Mouse (Mus musculus) monocyte, adult 2 months (primary cell): ENCODE measurements around the gene Mrpl36.
A peak's percentile ranks its signal among the peaks of the same experiment; 100 is the strongest.

ENCODE experiments used
- DNase-seq, 2 experiments: peaks; one replicate each; pipeline ENCODE4 v3.0.0; 2022; ENCODE audit warnings: low spot score in 2 of 2, low read depth in 1 of 2

The Mrpl36 gene

DNA sequence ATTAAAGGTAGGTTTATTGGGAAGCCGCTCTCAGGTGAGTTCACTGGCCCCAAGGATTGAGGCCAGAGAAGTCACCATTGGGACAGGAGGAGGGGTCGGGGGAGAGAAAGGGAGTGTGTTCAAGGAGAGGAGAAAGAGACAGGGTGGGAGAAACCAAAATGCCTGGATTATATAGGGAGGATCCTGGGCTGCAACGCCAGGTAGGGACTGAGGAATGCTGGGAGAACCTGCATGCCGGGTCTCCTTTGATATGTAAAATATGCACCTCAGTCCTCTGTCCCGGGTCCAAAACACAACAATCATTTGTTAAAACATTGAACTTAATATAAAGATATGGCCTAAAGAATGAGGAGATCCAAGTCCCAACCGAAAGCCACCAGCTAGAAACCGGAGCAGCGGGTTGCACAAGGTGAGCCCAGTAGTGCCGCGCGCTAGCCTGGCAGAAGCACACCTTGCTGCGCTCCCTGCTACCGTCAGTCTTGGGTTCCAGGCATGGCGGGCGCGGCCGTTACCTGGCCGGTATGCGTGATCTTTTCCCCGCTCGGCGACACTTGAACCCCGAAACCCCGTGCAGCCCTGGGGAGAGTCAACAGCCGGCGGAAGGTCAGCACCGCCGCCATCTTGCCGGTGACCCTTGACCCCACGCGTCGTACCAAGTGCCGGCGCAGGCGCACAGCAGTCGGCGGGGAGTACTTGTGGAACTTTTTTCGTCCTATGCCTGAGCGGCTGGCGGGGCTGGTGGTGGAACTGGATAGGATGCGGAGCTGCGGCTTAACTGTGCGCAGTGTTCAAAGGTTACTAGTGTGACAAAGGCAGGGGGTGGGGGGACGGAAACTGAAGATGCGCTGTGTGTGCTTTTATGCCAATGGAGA, at the start of gene Mrpl36, which contains the start of gene Ndufs6:
Gene Mrpl36, plus strand, starts transcription at position 687 of the 872 bp plus-strand sequence.
Gene Ndufs6, minus strand, starts transcription at position 716 of the 872 bp plus-strand sequence.
- peak; percentile 71 to 86 for DNase-seq

DNA sequence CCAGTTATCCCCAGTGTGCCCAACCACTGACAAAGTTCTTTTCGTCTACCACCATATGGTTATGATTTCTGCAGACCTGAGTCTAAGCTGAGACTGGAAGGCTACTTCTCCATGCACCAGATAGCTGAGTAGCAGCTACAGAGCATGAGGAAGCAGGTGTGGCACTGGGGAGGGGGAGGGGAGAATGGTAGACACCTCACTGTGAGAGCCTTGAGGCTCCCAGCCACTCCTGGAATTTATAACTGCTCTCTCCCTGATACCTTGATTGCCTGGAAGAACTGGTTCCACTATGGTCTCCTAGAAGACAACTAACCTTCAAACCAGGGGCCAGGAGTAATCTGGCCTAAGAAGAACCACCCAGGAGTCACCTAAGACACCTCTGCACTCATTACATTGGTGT, 49.1 kb upstream of the Mrpl36 start:
- no peak for DNase-seq

GRCm38 (mm10) chr13:73282407-73282806, 45.9 kb upstream of the Mrpl36 start:
- DNase-seq = no peak

DNA sequence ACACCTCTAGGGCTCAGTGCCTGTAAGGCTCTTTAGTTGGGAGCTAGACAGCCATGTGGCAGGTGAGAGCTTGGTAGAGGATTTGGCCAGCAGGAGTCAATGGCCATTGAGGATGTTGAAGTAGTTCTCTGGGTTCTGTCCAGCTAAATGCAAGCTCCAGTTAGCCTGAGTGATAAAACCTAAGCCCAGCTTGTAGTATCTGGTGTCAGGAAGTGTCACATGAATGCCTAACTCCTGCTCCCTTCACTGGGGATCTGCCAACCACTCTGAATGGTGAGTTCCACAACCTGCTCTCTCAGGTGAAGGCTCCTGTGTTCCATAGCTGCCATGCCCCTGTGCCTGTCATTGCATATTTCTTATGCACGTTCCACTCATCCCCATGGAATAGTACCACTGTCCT, 44.8 kb upstream of the Mrpl36 start:
- no peak for DNase-seq

DNA sequence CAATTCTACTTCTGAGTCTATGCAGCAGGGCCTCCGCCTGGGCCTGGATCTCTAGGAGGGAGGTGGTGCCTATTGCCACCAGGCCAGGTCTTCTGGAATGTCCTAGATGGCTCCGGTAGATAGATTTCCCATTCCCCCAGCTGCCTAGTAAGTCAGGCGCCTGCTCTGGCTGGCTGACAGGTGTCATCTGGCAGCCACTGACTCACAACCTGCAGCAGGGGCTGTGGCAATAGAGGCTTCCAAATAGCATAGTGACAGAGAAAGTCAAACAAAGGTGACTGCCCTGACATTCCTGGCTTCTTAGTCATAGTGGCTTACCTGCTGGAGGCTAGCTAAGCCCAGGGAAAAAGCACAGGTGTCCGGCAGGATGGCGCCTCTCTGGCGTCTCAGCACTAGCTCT, 38.1 kb upstream of the Mrpl36 start:
- no peak for DNase-seq

DNA sequence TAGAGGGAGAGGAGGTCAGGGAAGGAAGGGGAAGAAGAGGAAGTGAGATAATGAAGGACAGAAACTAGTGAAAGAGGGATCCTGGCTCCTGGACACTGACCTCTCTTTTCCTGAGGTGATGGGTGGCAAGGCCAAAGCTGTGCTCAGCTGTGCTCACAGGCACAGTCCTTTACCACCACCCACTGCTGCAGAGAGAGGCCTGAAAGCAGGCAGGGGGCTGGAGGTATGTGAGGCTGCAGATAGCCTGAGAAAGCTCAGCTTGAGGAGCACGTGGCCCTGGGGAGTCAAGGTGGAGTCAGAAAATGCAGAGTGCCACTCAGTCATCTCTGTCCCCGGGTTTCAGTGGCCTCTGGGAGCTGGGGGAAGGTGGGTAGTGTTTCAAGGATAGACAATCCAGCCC, 37.2 kb upstream of the Mrpl36 start:
- no peak for DNase-seq

DNA sequence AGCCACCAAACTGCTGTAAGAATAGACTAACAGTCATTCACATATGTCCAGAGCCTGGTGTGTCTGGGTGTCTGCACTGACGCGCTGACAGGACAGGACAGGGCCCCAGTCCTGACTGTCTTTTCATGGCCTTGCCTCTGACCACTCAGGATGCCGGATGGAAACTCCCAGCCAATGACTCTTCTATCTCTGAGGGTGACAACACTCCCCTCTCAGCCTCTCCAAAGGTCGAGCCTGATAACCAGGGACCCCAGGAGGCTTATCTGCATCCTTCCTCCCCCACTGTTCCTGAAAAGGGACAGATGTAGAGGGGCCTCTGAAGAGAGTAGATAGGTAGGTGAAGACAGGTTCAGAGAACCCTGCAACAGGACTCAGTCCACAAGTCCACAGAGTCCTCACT, 29.6 kb upstream of the Mrpl36 start:
- no peak for DNase-seq

DNA sequence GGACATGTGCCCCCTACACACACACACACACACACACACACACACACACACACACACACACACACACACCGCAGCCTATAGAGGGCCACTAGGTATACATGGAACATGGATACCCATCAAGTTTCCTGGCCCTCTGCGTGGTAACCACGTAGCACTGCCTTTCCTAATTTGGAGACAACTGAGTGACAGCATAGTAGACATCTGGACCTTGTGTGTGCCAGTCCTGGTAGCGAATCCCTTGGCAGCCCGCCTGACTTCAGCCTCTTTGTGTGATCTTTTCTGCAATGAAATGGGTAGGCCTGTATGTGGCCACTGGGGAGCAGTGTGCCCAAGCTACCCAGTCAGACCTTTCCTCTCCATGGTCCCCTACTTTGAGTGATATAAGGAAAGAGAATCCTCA, 29.0 kb upstream of the Mrpl36 start:
- DNase-seq = no peak

- DNase-seq = no peak
These were observed 23.6 kb upstream of the Mrpl36 start for GRCm38 (mm10) chr13:73304729-73305128.

DNA sequence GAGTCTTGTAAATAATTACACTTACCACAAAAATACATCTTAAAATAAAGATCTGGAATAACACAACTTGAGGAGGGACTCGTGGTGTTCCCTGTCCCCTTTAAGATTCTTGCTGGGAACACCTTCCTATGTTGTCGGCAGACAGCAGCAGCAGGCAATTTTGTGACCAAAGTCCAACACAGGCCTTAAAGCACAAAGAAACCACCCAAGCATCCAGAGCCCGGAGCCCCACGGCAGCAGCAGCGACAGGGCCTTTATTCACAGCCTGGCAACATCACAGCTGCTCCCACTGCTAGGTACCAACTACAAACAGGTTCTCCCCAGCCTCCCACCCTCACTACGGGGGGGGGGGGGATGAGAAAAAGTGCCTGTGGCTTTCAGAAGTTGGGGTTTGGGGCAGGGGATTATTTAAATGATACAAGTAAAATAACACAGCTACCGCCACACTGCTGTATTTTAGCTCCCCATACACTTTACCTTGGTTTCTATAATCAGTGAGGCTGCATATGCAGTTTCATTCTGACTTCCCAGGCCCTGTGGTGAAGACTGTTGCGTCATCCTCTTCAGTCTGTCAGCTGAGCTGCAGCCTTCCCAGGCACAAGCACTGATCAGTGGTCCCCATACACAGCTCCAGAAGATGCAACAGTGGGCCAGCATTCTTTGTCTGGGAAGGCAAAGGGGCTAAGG, 22.8 kb upstream of the Mrpl36 start:
- no peak for DNase-seq

GRCm38 (mm10) chr13:73306085-73306410, 22.3 kb upstream of the Mrpl36 start:
- DNase-seq = no peak

DNA sequence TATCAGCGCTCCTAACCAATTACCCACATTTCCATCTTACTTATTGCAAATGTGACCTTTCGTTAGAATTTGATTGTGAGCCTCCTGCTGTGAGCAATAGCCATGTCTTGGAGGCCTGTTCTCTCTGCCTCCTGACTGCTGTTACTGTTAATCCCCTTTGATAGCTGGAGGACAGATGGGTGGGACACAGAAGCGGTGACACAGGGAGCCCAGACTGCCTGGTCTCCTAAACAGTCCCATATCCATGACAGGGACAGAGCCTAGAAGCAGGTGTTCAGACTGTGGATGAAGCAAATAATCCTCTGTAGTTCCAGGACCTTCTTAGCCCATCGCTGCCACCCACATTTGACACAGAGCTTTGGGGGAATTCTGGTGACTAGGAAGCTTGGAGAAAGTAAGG, 21.9 kb upstream of the Mrpl36 start:
- DNase-seq = no peak

DNA sequence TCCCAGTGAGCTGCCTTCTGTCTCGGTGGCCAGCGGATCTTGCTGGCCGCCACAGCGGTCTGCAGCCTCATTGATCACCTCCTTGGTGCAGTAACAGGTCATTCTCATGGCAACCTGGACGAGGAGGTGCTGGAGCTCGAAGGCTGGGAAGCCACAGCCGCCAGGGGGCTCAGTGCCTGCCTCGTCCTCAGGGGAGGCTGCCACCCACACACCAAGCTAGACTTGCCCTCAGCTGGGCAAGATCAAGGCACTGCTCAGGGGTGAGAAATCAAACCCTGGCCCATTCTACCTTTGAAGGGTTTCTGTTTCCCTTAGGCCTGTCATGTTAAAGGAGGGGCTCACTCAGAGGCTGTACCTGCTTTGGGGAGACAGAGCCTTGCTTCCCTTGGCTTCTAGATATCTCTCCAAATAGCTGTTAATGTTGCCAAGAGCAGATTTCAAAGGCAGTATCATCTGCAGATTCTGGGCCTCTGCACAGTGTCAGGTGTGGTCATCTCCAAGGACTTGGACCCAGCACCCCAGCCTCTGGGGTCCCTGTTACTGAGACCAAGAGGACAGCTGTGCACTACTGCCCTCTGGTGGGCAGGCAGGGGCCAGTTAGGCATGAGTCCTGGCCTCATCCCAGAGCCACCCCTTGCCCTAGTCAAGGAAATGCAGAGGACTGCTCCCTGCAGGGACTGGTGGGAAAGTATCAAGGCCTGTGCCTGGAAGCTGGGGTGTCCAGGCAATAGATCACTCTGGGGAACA, 18.0 kb upstream of the Mrpl36 start:
- DNase-seq = no peak

DNA sequence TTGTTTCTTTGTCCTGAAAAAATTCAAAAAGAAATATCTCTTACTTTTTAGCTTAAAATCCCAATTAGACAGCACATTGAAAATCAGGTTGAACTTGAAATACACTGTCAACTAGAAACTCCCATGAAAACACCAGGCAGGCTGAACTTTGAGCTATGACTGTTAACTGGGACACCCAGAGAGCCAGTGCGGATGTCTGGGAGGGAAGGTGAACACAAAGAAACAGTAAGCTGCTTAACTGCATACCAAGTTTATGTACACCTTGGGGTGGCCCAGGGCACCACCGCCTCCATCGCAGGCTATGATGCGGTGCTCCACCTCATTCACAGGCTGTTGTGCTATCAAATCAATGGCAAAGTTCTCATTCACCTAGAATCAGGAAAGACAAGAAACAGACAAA, 8.3 kb upstream of the Mrpl36 start:
- no peak for DNase-seq

DNA sequence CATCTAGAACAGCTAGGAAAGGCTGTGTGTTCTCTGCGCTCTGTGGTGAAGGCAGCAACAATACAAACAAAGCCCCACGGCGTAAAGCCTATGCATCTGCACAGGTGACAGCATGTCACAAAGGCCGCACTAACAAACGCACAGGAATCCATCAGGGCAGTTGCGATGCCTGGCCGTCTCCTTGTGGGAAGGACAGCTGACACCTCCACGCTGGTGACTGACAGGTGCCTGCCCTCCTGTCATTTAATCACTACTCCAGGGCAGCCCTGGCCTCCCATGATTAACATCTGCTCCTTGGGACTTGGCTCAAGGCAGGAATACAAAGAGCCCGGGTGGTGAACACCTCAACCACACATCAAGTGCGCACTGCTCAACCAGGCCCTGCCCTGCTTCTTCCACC, 5.7 kb upstream of the Mrpl36 start:
- no peak for DNase-seq

- no peak for DNase-seq
These were observed 4.9 kb upstream of the Mrpl36 start for GRCm38 (mm10) chr13:73323406-73323805.

DNA sequence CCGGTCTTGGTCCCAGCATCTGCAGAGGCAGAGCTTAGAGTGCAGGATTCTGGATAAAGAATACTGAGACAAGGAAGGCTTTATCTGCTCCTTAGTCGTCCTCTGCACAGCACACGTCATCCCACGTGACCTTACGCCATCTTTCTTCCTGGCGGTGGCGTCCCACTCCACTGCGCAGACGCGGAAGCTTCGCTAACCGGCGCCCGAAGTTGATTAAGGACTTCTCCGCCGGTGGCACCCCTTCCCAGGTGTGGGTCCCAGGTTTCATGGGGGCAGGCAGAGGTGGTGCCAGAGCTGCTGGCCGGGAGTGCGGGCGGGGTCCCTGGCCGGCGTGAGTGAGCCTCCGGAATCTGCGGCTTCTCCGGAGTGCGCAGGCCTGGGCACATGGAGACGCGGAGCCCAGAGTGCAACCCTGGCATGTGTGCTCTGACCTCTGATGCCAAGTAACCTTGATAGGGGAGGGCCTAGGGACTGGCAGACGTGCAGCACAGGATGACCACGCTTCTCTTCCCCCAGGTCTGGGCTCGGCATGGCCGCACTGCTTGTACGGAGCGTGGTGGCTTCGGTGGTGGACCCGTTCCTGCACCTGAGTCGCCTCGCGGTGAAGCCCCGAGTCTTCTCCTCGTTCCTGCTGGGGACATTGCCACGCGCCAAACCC, 2.7 kb downstream of the Mrpl36 start:
- DNase-seq = peak; percentile 22 to 72

GRCm38 (mm10) chr13:73331736-73332135, 3.4 kb downstream of the Mrpl36 start:
- DNase-seq = no peak

DNA sequence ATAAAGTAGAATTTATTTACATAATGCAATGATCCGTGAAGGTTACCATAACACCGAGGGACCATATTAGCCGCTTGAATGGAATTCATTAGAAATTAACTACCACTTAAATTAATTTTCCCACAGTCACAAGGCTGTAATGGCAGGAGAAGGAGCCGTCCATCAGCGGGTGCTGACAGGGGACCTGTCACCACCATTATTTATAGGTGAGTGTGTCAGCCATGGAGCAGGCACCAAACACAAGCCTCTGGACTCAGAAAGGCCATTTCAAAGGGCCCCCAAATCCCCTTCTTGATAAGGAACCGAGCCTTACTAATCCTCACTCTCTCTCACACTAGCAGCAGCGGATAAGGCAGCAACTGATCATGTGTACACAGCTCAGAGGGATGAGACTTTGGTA, 8.4 kb downstream of the Mrpl36 start:
- no peak for DNase-seq

- DNase-seq = no peak
These were observed 17.0 kb downstream of the Mrpl36 start for GRCm38 (mm10) chr13:73345102-73345890.

- no peak for DNase-seq
These were observed 17.8 kb downstream of the Mrpl36 start for GRCm38 (mm10) chr13:73346131-73346530.
